Mouse (Mus musculus): ENCODE data around the gene Arhgap21.

- TF ChIP-seq GATA1 (IDR thresholded peaks at IDR 0.05; ENCODE audit: borderline replicate concordance, low read length) (no peak), FLI1 (IDR thresholded peaks at IDR 0.05; ENCODE audit: low read length) (no peak)
Observed at GRCm38 (mm10) chr2:20910446-20910845, 58.2 kb downstream of the Arhgap21 start.

Data from megakaryocyte, embryonic 14.5 days (primary cell).